Mouse (Mus musculus) cerebellum, postnatal 25 days (tissue): ENCODE measurements around the gene Rpl36a-ps1.

ENCODE experiments used
- DNase-seq, 2 experiments: peaks; one replicate each; pipeline ENCODE4 v3.0.0; 2021; ENCODE audit warnings: mixed read lengths in 2 of 2

The Rpl36a-ps1 gene

DNA sequence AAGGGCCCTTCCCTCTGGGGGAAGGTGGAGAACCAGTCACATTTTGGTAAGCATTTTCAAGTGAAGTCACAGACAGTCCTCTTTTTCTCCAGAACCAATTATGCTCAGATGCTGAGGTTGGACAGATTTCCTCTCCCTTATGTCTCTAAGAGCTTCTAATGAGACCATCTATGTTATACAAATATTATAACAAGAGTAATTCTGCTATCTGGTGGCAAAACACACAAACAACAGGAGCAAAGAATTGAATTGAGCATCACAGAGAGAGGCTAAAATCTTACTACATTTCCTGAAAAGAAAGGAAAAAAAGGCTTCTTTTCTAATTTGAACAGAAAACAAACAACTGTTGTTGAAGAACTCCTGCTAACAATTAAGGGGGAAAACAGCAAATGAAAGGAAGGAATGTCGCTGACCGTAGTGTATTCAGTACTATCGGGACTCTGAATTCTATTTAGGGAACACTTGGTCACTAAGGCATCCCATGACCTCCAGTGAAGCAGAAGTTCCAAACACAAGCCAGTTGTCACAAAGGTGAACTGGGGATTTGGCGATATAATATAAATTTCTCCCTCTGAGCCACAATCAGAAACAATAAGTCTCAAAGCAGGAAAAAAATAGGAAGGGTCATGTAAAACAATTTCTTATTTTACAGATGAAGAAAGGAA, 42.4 kb downstream of the Rpl36a-ps1 start:
- no peak for DNase-seq
